Mouse (Mus musculus): Measurements from ENCODE around the gene Ube2q1. TPM values are rescaled to one million over a fixed set of nuclear protein-coding genes. Genes with fewer than 3 reads are reported as not detected.

Gene Ube2q1
- total and polyA plus RNA-seq, 3 experiments, result 14.6 to 25.5 (median 24.0) TPM

GRCm38 (mm10) chr3:89819897-89820296 is 46.5 kb downstream of the Ube2q1 start:
- TF ChIP-seq POLR2A (IDR thresholded peaks at IDR 0.05; ENCODE audit: insufficient read depth, low read depth, low read length), result no peak
- no peak for TF ChIP-seq CTCF (IDR thresholded peaks at IDR 0.05)
- no peak for TF ChIP-seq EP300 (IDR thresholded peaks at IDR 0.05; ENCODE audit: insufficient read depth, low read depth, low read length)
- Histone ChIP-seq H3K79me2 (replicated peaks; ENCODE audit: control insufficient read depth, insufficient read depth, low read length) (no peaks in the 10 kb centered on the region), H3K9ac (ENCODE audit: low read depth, low read length) (no peak overlapping the region), H3K27me3 (ENCODE audit: control insufficient read depth, insufficient read depth, low read length) (no peaks in the 10 kb centered on the region), H3K36me3 (ENCODE audit: control insufficient read depth, insufficient read depth, low read length) (no peaks in the 10 kb centered on the region), H3K4me3 (no peak overlapping the region), H3K4me1 (ENCODE audit: control insufficient read depth, insufficient read depth, low read length) (peaks cover 3% of the 10 kb centered on the region; the same call in 1 of the 2 replicates), H3K27ac (no peak overlapping the region)
- WGBS, result 30% methylated on average over 7 of the region's 7 CpGs
- intact Hi-C loops (cut with DNase I), result no loop called here
- no peak for DNase-seq

GRCm38 (mm10) chr3:89820311-89821095 is 47.1 kb downstream of the Ube2q1 start:
- intact Hi-C loops (cut with DNase I), result no loop called here
- H3K4me1 ChIP-seq (ENCODE audit: control insufficient read depth, insufficient read depth, low read length), result peaks cover 3% of the 10 kb centered on the region; the same call in 1 of the 2 replicates
- H3K27me3 ChIP-seq (ENCODE audit: control insufficient read depth, insufficient read depth, low read length), result no peaks in the 10 kb centered on the region
- WGBS, result 70% methylated on average over 12 of the region's 12 CpGs
- no peak overlapping the region for H3K9ac ChIP-seq (ENCODE audit: low read depth, low read length)
- TF ChIP-seq CTCF (IDR thresholded peaks at IDR 0.05) (no peak), EP300 (IDR thresholded peaks at IDR 0.05; ENCODE audit: insufficient read depth, low read depth, low read length) (no peak), POLR2A (IDR thresholded peaks at IDR 0.05; ENCODE audit: insufficient read depth, low read depth, low read length) (no peak)
- H3K27ac ChIP-seq, result no peak overlapping the region
- H3K4me3 ChIP-seq, result no peak overlapping the region
- DNase-seq, result no peak
- H3K36me3 ChIP-seq (ENCODE audit: control insufficient read depth, insufficient read depth, low read length), result no peaks in the 10 kb centered on the region
- H3K79me2 ChIP-seq (replicated peaks; ENCODE audit: control insufficient read depth, insufficient read depth, low read length), result no peaks in the 10 kb centered on the region

GRCm38 (mm10) chr3:89821096-89821513 is 47.7 kb downstream of the Ube2q1 start:
- Histone ChIP-seq H3K9ac (ENCODE audit: low read depth, low read length) (no peak overlapping the region), H3K27me3 (ENCODE audit: control insufficient read depth, insufficient read depth, low read length) (no peaks in the 10 kb centered on the region), H3K4me3 (no peak overlapping the region), H3K4me1 (ENCODE audit: control insufficient read depth, insufficient read depth, low read length) (peaks cover 3% of the 10 kb centered on the region; the same call in 1 of the 2 replicates), H3K79me2 (replicated peaks; ENCODE audit: control insufficient read depth, insufficient read depth, low read length) (no peaks in the 10 kb centered on the region), H3K36me3 (ENCODE audit: control insufficient read depth, insufficient read depth, low read length) (no peaks in the 10 kb centered on the region), H3K27ac (no peak overlapping the region)
- intact Hi-C loops (cut with DNase I), result no loop called here
- no peak for TF ChIP-seq EP300 (IDR thresholded peaks at IDR 0.05; ENCODE audit: insufficient read depth, low read depth, low read length)
- no peak for TF ChIP-seq CTCF (IDR thresholded peaks at IDR 0.05)
- no peak for TF ChIP-seq POLR2A (IDR thresholded peaks at IDR 0.05; ENCODE audit: insufficient read depth, low read depth, low read length)
- DNase-seq, result no peak
- 84% methylated on average over 11 of the region's 11 CpGs for WGBS

GRCm38 (mm10) chr3:89821548-89822480 is 48.4 kb downstream of the Ube2q1 start:
- Histone ChIP-seq H3K4me1 (ENCODE audit: control insufficient read depth, insufficient read depth, low read length) (peaks cover 3% of the 10 kb centered on the region; the same call in 1 of the 2 replicates), H3K79me2 (replicated peaks; ENCODE audit: control insufficient read depth, insufficient read depth, low read length) (no peaks in the 10 kb centered on the region), H3K36me3 (ENCODE audit: control insufficient read depth, insufficient read depth, low read length) (no peaks in the 10 kb centered on the region), H3K4me3 (no peak overlapping the region), H3K27me3 (ENCODE audit: control insufficient read depth, insufficient read depth, low read length) (no peaks in the 10 kb centered on the region), H3K9ac (ENCODE audit: low read depth, low read length) (no peak overlapping the region), H3K27ac (no peak overlapping the region)
- intact Hi-C loops (cut with DNase I), result no loop called here
- 75% methylated on average over 10 of the region's 10 CpGs for WGBS
- DNase-seq, result no peak
- TF ChIP-seq POLR2A (IDR thresholded peaks at IDR 0.05; ENCODE audit: insufficient read depth, low read depth, low read length), result no peak
- no peak for TF ChIP-seq CTCF (IDR thresholded peaks at IDR 0.05)
- TF ChIP-seq EP300 (IDR thresholded peaks at IDR 0.05; ENCODE audit: insufficient read depth, low read depth, low read length), result no peak

- no peak overlapping the region for H3K9ac ChIP-seq (ENCODE audit: low read depth, low read length)
- H3K4me1 ChIP-seq (ENCODE audit: control insufficient read depth, insufficient read depth, low read length), result peaks cover 3% of the 10 kb centered on the region; the same call in 1 of the 2 replicates
- no peak for DNase-seq
- no peak overlapping the region for H3K27ac ChIP-seq
- intact Hi-C loops (cut with DNase I), result no loop called here
- no peaks in the 10 kb centered on the region for H3K36me3 ChIP-seq (ENCODE audit: control insufficient read depth, insufficient read depth, low read length)
- 45% methylated on average over 2 of the region's 2 CpGs for WGBS
- no peak overlapping the region for H3K4me3 ChIP-seq
- H3K27me3 ChIP-seq (ENCODE audit: control insufficient read depth, insufficient read depth, low read length), result no peaks in the 10 kb centered on the region
- H3K79me2 ChIP-seq (replicated peaks; ENCODE audit: control insufficient read depth, insufficient read depth, low read length), result no peaks in the 10 kb centered on the region
- TF ChIP-seq CTCF (IDR thresholded peaks at IDR 0.05), result no peak
- no peak for TF ChIP-seq POLR2A (IDR thresholded peaks at IDR 0.05; ENCODE audit: insufficient read depth, low read depth, low read length)
- TF ChIP-seq EP300 (IDR thresholded peaks at IDR 0.05; ENCODE audit: insufficient read depth, low read depth, low read length), result no peak
Observed at GRCm38 (mm10) chr3:89823594-89823993, 50.2 kb downstream of the Ube2q1 start.
